Comparison of ENCODE assay signal across 11 mouse cellular contexts in the genomic region with DNA sequence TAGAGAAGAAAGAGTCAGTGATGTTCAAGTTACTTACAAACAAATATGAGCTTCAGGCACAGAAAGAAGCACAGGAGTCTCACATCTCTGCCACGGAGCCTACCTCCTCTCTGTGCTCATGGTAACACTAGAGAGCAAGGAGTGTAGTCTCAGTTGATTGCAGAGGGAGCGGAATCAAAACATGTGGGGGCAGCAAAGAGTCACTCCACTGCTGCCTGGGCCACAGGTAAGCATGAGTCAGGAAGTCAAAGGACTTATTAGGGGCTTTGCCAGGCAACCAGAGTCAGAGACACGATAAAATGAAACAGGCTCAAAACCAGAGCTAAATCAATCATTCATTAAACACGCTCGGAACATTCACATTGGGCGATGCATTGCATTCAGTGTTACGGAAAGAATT.
DNase-seq lines count a peak whose midpoint lies in the region; ATAC-seq and TF ChIP-seq lines count a peak whose summit lies in the region.
"Had no signal": no experiment of that assay in that cellular context is flagged by ENCODE, and none has a peak within 500 bp of the region (broad histone marks: within the 10 kb centered on the region; RNA-seq: fewer than 3 reads in every experiment).

No protein-coding gene starts in this region.

- no peak overlapping the region for H3K27ac ChIP-seq in kidney, postnatal 0 days
- no peak overlapping the region for H3K27ac ChIP-seq in ES-E14 (ENCODE audit: insufficient read depth, low read depth, low read length, poor library complexity, severe bottlenecking)
- H3K27ac ChIP-seq: hindbrain, embryonic 12.5 days; macrophage had no signal

- H3K27me3 ChIP-seq in kidney, postnatal 0 days (ENCODE audit: insufficient read depth, low read length): no peaks in the 10 kb centered on the region
- H3K27me3 ChIP-seq: hindbrain, embryonic 12.5 days had no signal

- in situ Hi-C loops in ES-E14 (cut with MboI; ENCODE audit: low sequenced_read_pairs in 2 of 2, unreplicated experiment in 2 of 2): no loop called here

- H3K9me3 ChIP-seq in kidney, postnatal 0 days (replicated peaks; ENCODE audit: low read length): no peaks in the 10 kb centered on the region
- no peaks in the 10 kb centered on the region for H3K9me3 ChIP-seq in ES-E14 (ENCODE audit: control insufficient read depth, insufficient read depth, low read depth, low read length)
- H3K9me3 ChIP-seq: hindbrain, embryonic 12.5 days had no signal

- WGBS in kidney, postnatal 0 days: 62% methylated on average over 7 of the region's 7 CpGs

- no peak overlapping the region for H3K9ac ChIP-seq in kidney, postnatal 0 days (ENCODE audit: low read depth, low read length)
- no peak overlapping the region for H3K9ac ChIP-seq in ES-E14 (ENCODE audit: insufficient read depth, low read depth, low read length, poor library complexity, severe bottlenecking)
- H3K9ac ChIP-seq: hindbrain, embryonic 12.5 days had no signal

- no peak for ATAC-seq in kidney, postnatal 0 days (replicated peaks; ENCODE audit: low FRiP score, low read depth)
- ATAC-seq in CD4-positive, CD25-positive, alpha-beta regulatory T cell, adult 4 months: peak; percentile 63

- H3K4me2 ChIP-seq in kidney, postnatal 0 days (ENCODE audit: low read length): no peak overlapping the region
- H3K4me2 ChIP-seq: hindbrain, embryonic 12.5 days had no signal

- no peak overlapping the region for H3K4me3 ChIP-seq in kidney, postnatal 0 days (replicated peaks; ENCODE audit: low read depth, low read length)
- no peak overlapping the region for H3K4me3 ChIP-seq in ES-E14 (ENCODE audit: insufficient read depth in 1 of 2, low read depth in 1 of 2, low read length in 2 of 2, poor library complexity in 1 of 2, severe bottlenecking in 1 of 2)
- H3K4me3 ChIP-seq: hindbrain, embryonic 12.5 days had no signal

- H3K36me3 ChIP-seq in kidney, postnatal 0 days (ENCODE audit: insufficient read depth, low read length): no peaks in the 10 kb centered on the region
- H3K36me3 ChIP-seq in ES-E14 (ENCODE audit: control insufficient read depth, insufficient read depth, low read length, poor library complexity, severe bottlenecking): no peaks in the 10 kb centered on the region
- H3K36me3 ChIP-seq: hindbrain, embryonic 12.5 days had no signal

- peak; percentile 31 for DNase-seq in kidney, postnatal 0 days (ENCODE audit: low spot score)
- no peak for DNase-seq in kidney, adult 8-10 months
- DNase-seq in ES-E14 (ENCODE audit: low read depth, low spot score): peak; percentile 17
- peak; percentile 34 for DNase-seq in lung, postnatal 14 days
- DNase-seq in left cerebral cortex, adult 11 months (ENCODE audit: low spot score): no peak
- no peak for DNase-seq in right cerebral cortex, adult 18-20 months
- DNase-seq: cerebellum, adult 2 months; gastrocnemius, postnatal 14 days had no signal

- no peaks in the 10 kb centered on the region for H3K4me1 ChIP-seq in kidney, postnatal 0 days (replicated peaks; ENCODE audit: insufficient read depth, low read length)
- H3K4me1 ChIP-seq in ES-E14 (ENCODE audit: control insufficient read depth in 2 of 2, insufficient read depth in 2 of 2, low read length in 2 of 2, poor library complexity in 1 of 2): no peaks in the 10 kb centered on the region
- H3K4me1 ChIP-seq: hindbrain, embryonic 12.5 days had no signal

- peak; percentile 60 for TF ChIP-seq CTCF in kidney, postnatal 0 days (IDR thresholded peaks at IDR 0.05; ENCODE audit: low read depth)

TF ChIP-seq in ES-E14, 5 proteins besides CTCF, POLR2A, EP300 and RAD21:
- no peak for TF ChIP-seq HCFC1 (IDR thresholded peaks at IDR 0.05; ENCODE audit: borderline replicate concordance, insufficient read depth, low read length)
- TF ChIP-seq ZNF384 (IDR thresholded peaks at IDR 0.05; ENCODE audit: low read depth, low read length): no peak
- TF ChIP-seq MAFK (IDR thresholded peaks at IDR 0.05; ENCODE audit: insufficient read depth, low read depth, low read length): no peak
- no peak for TF ChIP-seq ZC3H11A (IDR thresholded peaks at IDR 0.05; ENCODE audit: borderline replicate concordance, low read depth, low read length)
- TF ChIP-seq CHD2 (IDR thresholded peaks at IDR 0.05; ENCODE audit: low read depth, low read length): no peak

Comparison
In these comparisons a context has a peak if more than half of its experiments do, and no peak if none do; other contexts are left out.
1. DNase-seq: peak in kidney, postnatal 0 days (single experiment), ES-E14 (single experiment) and lung, postnatal 14 days (single experiment); none in kidney, adult 8-10 months (0 of 2), left cerebral cortex, adult 11 months (single experiment) and right cerebral cortex, adult 18-20 months (single experiment).